Mouse (Mus musculus) midbrain, postnatal 0 days (tissue): ENCODE data around the gene Phkg1. TPM values are rescaled to one million over a fixed set of nuclear protein-coding genes. Genes with fewer than 3 reads are reported as not detected.

Experiments used
- ATAC-seq: fragments of 200-750 bp; cut with Nextera tagmentation; 2 replicates; pipeline ENCODE4 v1.8.0; 2017; ENCODE audit warnings: moderate number of reproducible peaks, mild to moderate bottlenecking, moderate TSS enrichment, moderate library complexity; ENCODE audit not compliant: low FRiP score
- DNase-seq: peaks from one replicate; pipeline ENCODE4 v3.0.0-alpha.2; 2015; ENCODE audit warnings: low spot score
- H3K27ac ChIP-seq: fragments of 300-500 bp; sonication (generic); 2 replicates; pipeline ENCODE4 v1.5.1; 2014; ENCODE audit warnings: low read depth, mild to moderate bottlenecking, low read length, mixed read lengths
- H3K27me3 ChIP-seq: fragments of 300-500 bp; sonication (generic); 2 replicates; pipeline ENCODE4 v1.6.1; 2014; ENCODE audit warnings: low read length, control low read depth, mixed read lengths; ENCODE audit not compliant: insufficient read depth
- H3K36me3 ChIP-seq: fragments of 300-500 bp; sonication (generic); 2 replicates; pipeline ENCODE4 v1.6.1; 2014; ENCODE audit warnings: low read length, control low read depth, mixed read lengths; ENCODE audit not compliant: insufficient read depth
- H3K4me1 ChIP-seq: fragments of 300-500 bp; sonication (generic); 2 replicates; pipeline ENCODE4 v1.6.1; 2014; ENCODE audit warnings: mild to moderate bottlenecking, control low read depth, antibody characterized with exemption, low read length, mixed read lengths; ENCODE audit not compliant: insufficient read depth
- H3K4me2 ChIP-seq: fragments of 300-500 bp; sonication (generic); 2 replicates; pipeline ENCODE4 v1.6.1; 2014; ENCODE audit warnings: low read depth, mild to moderate bottlenecking, low read length, mixed read lengths; ENCODE audit not compliant: poor library complexity, severe bottlenecking
- H3K4me3 ChIP-seq: fragments of 300-500 bp; sonication (generic); 2 replicates; pipeline ENCODE4 v1.5.1; 2014; ENCODE audit warnings: low read depth, mild to moderate bottlenecking, low read length, moderate library complexity
- H3K9ac ChIP-seq: fragments of 300-500 bp; sonication (generic); replicated peaks from 2 replicates; pipeline ENCODE4 v1.6.1; 2014; ENCODE audit warnings: mild to moderate bottlenecking, low read length, moderate library complexity, mixed read lengths; ENCODE audit not compliant: poor library complexity, severe bottlenecking
- H3K9me3 ChIP-seq: fragments of 300-500 bp; sonication (generic); 2 replicates; pipeline ENCODE4 v1.6.1; 2016; ENCODE audit warnings: low read length, control low read depth
- CTCF ChIP-seq: IDR thresholded peaks from 2 replicates; pipeline ENCODE4 v1.5.1; 2016; ENCODE audit warnings: antibody characterized with exemption, mild to moderate bottlenecking
- WGBS: fragments of 180-500 bp; shearing (Covaris S2); extraction: QIAGEN DNeasy Blood & Tissue Kit; methylation state at CpG from one replicate; pipeline ENCODE4 v1.1.7; 2014; 5-methylcytosine and 5-hydroxymethylcytosine counted together
- polyA plus RNA-seq: library from polyadenylated mRNA; unstranded; fragments of >200 nt; fragmentation: Nextera tagmentation; extraction: Ambion mirVana; gene quantifications from 2 replicates; pipeline ENCODE4 v1.2.1, GENCODE M21; 2015
- total RNA-seq: library from RNA; depleted of rRNA; stranded (reverse); fragments of >200 nt; gene quantifications from 2 replicates; pipeline ENCODE4 v1.2.3, GENCODE M21; 2014; rRNA removed

The Phkg1 gene
- total and polyA plus RNA-seq, 2 experiments from 2014 or later: 1.5 to 3.0 TPM

- WGBS: 8% methylated on average over 22 of the region's 22 CpGs
- peak within 1 kb of the TSS; percentile 57 for H3K4me2 ChIP-seq
- peaks cover 13% of the 10 kb centered on the region for H3K36me3 ChIP-seq
- peak within 1 kb of the TSS; percentile 66 for H3K4me3 ChIP-seq
- peak; percentile 97 for DNase-seq
- TF ChIP-seq CTCF: no peak
- no peaks in the 10 kb centered on the region; the same call in 1 of the 2 replicates for H3K4me1 ChIP-seq
- peak within 1 kb of the TSS; percentile 64 for H3K9ac ChIP-seq
- H3K9me3 ChIP-seq: no peaks in the 10 kb centered on the region
- ATAC-seq: peak; percentile 94
- H3K27ac ChIP-seq: 0 out of 2 replicates have a peak within 1 kb of the TSS, but pooled peaks have one; percentile 47
- H3K27me3 ChIP-seq: no peaks in the 10 kb centered on the region
Measured at GRCm38 (mm10) chr5:129846752-129847557, 51.4 kb downstream of the Phkg1 start, which contains the start of gene Sumf2. Gene Sumf2, plus strand, starts transcription at chr5:129846986.

- Histone ChIP-seq H3K27me3 (no peaks in the 10 kb centered on the region), H3K4me1 (no peaks in the 10 kb centered on the region; the same call in 1 of the 2 replicates), H3K9me3 (no peaks in the 10 kb centered on the region), H3K36me3 (peaks cover 13% of the 10 kb centered on the region), H3K9ac (no peak overlapping the region), H3K4me3 (no peak overlapping the region), H3K4me2 (no peak overlapping the region), H3K27ac (no peak overlapping the region)
- ATAC-seq (no peak), DNase-seq (no peak)
- TF ChIP-seq CTCF: no peak
- 94% methylated on average over 5 of the region's 5 CpGs for WGBS
Measured at GRCm38 (mm10) chr5:129844848-129845247, 53.5 kb downstream of the Phkg1 start.

Other genes with a start within 250 kb of the Phkg1 start
- 5.1 and 5.3 TPM in 2 replicates for gene Zfp11, start 228.4 kb downstream of the Phkg1 start, total RNA-seq
- gene Zfp11, start 228.4 kb downstream of the Phkg1 start, polyA plus RNA-seq: 4.5 and 4.7 TPM in 2 replicates
- not detected in 2 replicates for gene Sept14, start 190.0 kb downstream of the Phkg1 start, total RNA-seq
- not detected in 2 replicates for gene Sept14, start 190.0 kb downstream of the Phkg1 start, polyA plus RNA-seq
- gene Mrps17, start 183.1 kb downstream of the Phkg1 start, total RNA-seq: 124 and 163 TPM in 2 replicates
- gene Mrps17, start 183.1 kb downstream of the Phkg1 start, polyA plus RNA-seq: 161 and 176 TPM in 2 replicates
- gene Nipsnap2, start 173.5 kb downstream of the Phkg1 start, total RNA-seq: 66.7 and 79.0 TPM in 2 replicates
- 108 and 109 TPM in 2 replicates for gene Nipsnap2, start 173.5 kb downstream of the Phkg1 start, polyA plus RNA-seq
- 18.5 and 33.1 TPM in 2 replicates for gene Psph, start 111.1 kb downstream of the Phkg1 start, total RNA-seq
- 40.3 and 42.0 TPM in 2 replicates for gene Psph, start 111.1 kb downstream of the Phkg1 start, polyA plus RNA-seq
- 33.5 and 56.9 TPM in 2 replicates for gene Sumf2, start 51.6 kb downstream of the Phkg1 start, total RNA-seq
- 24.5 and 26.8 TPM in 2 replicates for gene Sumf2, start 51.6 kb downstream of the Phkg1 start, polyA plus RNA-seq
- gene Chchd2, start 11.1 kb downstream of the Phkg1 start, total RNA-seq: 742 and 901 TPM in 2 replicates
- gene Chchd2, start 11.1 kb downstream of the Phkg1 start, polyA plus RNA-seq: 693 and 752 TPM in 2 replicates
- 15.1 TPM in 2 replicates for gene Zbed5, start 2.8 kb downstream of the Phkg1 start, total RNA-seq
- 10.7 and 10.9 TPM in 2 replicates for gene Zbed5, start 2.8 kb downstream of the Phkg1 start, polyA plus RNA-seq
- 1.1 and 1.9 TPM in 2 replicates for gene Nupr1l, start 10.0 kb upstream of the Phkg1 start, total RNA-seq
- 5.2 and 5.8 TPM in 2 replicates for gene Nupr1l, start 10.0 kb upstream of the Phkg1 start, polyA plus RNA-seq
- 78.5 and 87.1 TPM in 2 replicates for gene Vkorc1l1, start 43.4 kb upstream of the Phkg1 start, total RNA-seq
- gene Vkorc1l1, start 43.4 kb upstream of the Phkg1 start, polyA plus RNA-seq: 21.0 and 22.8 TPM in 2 replicates
- 22.0 and 26.7 TPM in 2 replicates for gene Gusb, start 104.5 kb upstream of the Phkg1 start, total RNA-seq
- 42.3 and 44.9 TPM in 2 replicates for gene Gusb, start 104.5 kb upstream of the Phkg1 start, polyA plus RNA-seq
- 34.0 and 39.1 TPM in 2 replicates for gene Asl, start 130.7 kb upstream of the Phkg1 start, total RNA-seq
- 52.8 and 54.0 TPM in 2 replicates for gene Asl, start 130.7 kb upstream of the Phkg1 start, polyA plus RNA-seq
- gene Crcp, start 130.7 kb upstream of the Phkg1 start, total RNA-seq: 54.0 and 63.3 TPM in 2 replicates
- 86.8 and 90.9 TPM in 2 replicates for gene Crcp, start 130.7 kb upstream of the Phkg1 start, polyA plus RNA-seq
- 37.1 and 46.5 TPM in 2 replicates for gene Tpst1, start 174.8 kb upstream of the Phkg1 start, total RNA-seq
- gene Tpst1, start 174.8 kb upstream of the Phkg1 start, polyA plus RNA-seq: 50.0 TPM in 2 replicates
- gene Kctd7, start 246.3 kb upstream of the Phkg1 start, total RNA-seq: 19.5 and 22.3 TPM in 2 replicates
- gene Kctd7, start 246.3 kb upstream of the Phkg1 start, polyA plus RNA-seq: 12.2 and 14.3 TPM in 2 replicates